Mouse (Mus musculus): Measurements from ENCODE around the gene Eif1.
A peak's percentile ranks its signal among the peaks of the same experiment; 100 is the strongest.
"Not testable (repeated sequence)": the region's sequence is repeated elsewhere in the genome, so short reads cannot be mapped to it uniquely, and the experiment has no call there.

Gene Eif1

DNA sequence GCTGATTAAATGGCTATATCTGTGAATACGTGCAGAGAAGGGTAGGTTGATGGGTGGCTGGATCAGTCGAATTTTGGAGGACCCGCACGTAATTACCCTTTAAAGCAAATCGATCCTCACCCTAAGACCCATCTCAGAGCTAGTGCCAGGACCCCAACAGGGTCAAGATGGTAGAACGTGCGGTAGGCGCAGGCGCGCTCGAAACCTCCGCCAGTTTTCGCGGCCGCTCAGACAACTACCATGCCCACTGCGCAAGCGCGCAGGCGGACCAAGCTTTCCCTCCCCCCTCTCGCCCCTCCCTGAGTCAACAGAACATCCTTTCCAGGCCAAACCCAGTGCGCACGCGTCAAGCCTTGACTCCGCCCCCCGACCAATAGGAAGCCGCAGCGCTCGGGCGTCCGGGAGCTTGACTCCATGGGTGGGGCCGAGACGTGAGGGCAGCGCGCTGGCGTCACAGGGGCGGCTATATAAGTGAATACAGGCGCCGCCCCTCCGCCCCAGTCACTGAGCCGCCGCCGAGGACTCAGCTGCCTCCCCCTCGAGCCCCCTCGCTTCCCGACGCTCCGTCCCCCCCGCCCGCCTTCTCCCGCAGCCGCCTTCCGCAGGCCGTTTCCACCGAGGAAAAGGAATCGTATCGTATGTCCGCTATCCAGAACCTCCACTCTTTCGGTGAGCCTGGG lies at the start of gene Eif1:
TSS of gene Eif1 (plus strand) at position 394 of the 680 bp plus-strand sequence.
- peak; percentile 100 for DNase-seq

DNA sequence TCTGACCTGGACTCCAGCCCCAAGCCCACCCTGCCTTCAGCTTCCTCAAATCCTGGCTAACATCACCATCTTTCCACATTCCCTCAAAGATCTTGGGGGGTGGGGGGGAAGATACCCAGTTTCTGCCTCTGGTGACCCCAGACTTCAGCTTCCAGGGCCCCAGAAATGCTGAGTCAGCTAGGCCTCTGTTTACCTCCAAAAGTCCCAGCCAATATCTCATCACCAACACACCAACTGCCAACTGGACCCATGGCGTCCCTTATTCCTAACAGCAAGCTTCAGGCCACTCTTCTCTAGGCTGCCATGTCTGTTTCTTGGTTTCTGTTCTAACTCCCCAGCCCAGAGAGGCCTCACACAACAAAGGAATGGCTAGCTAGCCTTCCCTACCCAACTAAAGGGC lies 47.8 kb upstream of the Eif1 start:
- DNase-seq: no peak

DNA sequence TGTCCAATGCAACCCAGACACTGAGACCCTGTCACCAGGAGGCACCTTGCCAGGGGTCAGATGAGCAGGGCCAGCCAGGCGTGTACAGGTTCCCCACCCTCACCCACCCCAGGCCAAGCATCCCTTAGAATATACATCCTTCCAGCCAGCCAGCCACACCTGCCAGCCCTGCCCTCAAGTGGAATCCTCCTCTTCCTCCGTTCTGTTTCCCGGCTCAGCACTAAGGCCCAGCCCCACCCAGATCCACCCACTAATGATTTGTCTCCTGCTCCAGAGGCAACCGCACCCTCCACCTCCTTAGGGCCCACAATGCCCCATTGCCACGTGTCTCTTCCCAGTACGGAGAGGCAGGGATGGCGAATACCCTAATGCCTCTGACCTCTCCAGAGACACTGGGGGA lies 45.0 kb upstream of the Eif1 start:
- DNase-seq: no peak

DNA sequence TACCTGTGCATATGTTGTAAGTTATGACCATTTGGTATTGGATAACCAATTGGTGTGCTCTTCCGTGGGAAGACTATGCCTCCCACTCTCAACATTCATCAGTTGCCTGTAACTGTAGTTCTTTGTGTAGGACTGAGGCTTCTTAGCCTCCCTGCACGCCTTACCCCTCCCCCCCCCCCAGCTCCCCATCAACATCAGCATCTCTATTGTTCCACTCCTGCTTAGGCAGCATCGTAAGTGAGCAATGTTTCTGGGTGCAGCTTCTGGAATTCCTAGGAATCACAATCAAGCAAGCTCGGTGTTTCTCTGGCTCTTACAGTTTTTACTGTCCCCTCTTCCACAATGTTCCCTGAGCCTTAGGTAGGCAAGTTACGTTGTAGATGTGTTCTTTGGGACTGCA lies 44.2 kb upstream of the Eif1 start:
- no peak for DNase-seq

- DNase-seq: no peak
Observed at GRCm38 (mm10) chr11:100277726-100278480, 41.8 kb upstream of the Eif1 start.

- DNase-seq: no peak
Observed at GRCm38 (mm10) chr11:100278759-100279158, 40.9 kb upstream of the Eif1 start.

- DNase-seq: peak; percentile 93
Observed at GRCm38 (mm10) chr11:100281596-100282544, 37.8 kb upstream of the Eif1 start.

DNA sequence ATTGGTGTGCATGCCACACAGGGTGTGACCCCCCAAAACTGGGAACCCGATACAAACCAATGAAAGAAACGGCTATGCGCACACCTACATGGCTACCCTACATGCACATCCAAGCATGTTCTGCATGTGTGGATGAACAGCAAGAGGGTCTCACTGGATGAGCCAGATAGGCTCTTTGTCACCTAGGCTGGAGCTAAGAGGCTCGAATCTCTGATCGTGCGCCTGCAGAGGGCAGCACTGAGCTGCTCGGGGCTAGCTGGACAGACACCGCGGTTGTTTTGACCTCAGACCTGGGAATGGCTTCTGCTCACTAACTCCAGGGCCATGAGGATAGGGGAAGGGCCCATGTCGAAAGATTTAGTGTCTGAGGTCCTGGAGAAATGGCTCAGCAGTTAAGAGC lies 37.1 kb upstream of the Eif1 start:
- DNase-seq: peak; percentile 91

DNA sequence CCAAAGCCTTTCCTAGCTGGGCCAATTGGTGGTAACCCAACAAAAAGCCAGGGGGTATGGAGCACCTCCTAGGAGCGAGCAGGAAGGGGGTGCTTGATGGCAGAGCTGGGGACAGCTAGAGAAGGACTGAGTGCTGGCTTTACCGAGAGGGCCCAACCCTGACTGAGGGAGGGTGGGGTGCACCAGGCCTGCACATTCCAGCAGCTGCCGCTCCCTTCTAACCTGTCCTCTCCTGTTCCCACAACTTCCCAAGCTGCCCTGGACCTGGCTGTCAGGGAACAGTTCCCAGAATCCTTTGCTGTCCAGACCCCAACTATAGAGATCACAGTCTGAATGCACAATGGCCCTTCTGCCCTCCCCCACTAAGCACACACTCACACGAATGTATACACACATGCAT lies 34.7 kb upstream of the Eif1 start:
- DNase-seq: no peak

DNA sequence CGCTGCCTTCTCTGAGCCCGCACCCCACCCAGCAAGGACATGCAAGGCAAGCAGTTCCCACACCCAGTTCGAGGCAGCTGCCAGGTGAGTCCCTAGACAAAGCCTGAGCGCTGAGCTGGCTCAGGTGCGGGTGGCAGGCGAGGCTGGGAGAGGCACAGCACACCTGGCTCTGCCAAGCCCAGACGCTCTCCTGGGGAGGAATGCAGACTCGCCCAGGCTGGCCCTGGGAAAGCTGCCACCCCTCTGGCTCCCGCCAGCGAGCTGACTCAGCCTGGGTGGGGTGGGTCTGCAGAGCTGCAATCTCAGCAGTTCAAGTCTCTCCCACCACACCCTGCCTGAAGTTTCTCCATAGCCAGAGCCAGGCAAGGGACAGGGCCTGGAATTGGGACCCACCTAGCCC lies 32.7 kb upstream of the Eif1 start:
- DNase-seq: peak; percentile 65

DNA sequence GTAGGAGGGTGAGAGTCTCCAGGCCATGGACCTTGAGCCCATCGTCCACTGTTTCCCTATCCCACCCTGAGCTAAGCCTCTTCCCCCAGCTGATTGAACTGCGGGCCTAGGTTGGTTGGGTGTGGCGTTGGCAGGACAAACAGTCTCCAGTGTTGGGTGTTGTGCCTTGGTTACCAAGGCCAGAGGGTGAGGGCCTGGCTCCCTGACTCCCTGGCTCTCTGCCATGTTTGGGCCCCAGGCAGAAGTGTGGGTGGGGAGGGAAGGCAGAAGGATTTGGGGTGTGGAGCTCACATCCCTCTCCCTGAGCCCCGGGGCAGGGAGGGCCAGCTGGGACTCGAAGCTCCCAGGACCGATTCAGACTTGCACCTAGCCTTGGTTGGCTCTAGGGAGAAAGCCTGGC lies 30.7 kb upstream of the Eif1 start:
- peak; percentile 77 for DNase-seq

- no peak for DNase-seq
Observed at GRCm38 (mm10) chr11:100290235-100290634, 29.4 kb upstream of the Eif1 start.

GRCm38 (mm10) chr11:100292884-100293283 lies 26.8 kb upstream of the Eif1 start:
- DNase-seq: no peak

DNA sequence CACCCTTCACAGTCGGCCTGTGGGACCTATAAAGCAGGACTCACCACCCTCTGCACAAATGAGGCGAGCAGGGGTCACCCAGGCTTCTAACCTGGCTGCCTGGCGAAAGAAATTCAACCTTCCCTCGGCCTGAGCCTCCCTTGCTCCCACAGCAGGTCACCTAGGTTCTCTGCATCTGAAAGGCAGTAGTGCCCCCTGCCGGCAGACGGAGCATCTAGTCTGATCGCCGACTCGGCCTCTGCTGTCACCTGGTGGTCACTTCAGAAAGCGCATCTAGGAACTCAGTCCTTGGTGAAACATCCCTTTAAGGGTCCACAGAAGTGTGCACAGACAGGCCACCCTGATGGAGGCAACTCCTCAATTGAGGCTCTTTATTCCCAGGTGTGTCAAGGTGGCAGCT lies 24.4 kb upstream of the Eif1 start:
- peak; percentile 90 for DNase-seq

- no peak for DNase-seq
Observed at GRCm38 (mm10) chr11:100297801-100298200, 21.9 kb upstream of the Eif1 start.

- DNase-seq: peak; percentile 90
Observed at GRCm38 (mm10) chr11:100298274-100299036, 21.2 kb upstream of the Eif1 start.

DNA sequence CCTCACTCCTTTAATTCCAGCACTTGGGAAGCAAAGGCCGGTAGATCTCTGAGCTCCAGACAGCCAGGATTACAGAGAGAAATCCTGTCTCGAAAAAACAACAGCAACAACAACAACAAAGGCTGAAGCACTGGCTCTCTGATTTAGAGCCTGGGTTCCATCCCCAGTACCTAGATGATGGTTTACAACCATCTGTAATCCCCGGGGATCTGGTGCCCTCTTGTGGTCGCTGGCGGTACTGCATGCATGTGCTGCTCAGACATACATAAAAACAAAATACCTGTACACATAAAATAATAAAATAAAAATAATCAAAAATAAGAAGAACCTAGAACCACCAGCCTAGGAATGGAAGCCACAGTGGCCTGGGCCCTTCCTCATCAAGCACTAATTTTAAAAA lies 19.4 kb upstream of the Eif1 start:
- peak; percentile 81 for DNase-seq

DNA sequence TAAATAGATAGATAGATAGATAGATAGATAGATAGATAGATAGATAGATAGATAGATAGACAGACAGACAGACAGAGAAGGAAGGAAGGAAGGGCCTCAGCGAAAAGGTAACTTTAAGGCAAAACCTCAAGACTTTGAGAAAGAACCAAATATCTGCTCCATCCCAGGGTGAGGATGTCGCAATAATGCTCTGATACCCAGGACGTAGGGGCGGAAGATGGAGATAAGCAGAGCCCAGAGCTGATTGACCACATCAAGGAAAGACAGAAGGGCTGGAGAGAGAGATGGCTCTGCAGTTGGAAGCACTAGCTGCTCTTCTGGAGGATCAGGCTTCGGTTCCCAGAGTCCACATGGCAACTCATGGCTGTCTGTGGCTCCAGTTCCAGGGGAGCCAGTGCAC lies 18.4 kb upstream of the Eif1 start:
- no peak for DNase-seq

DNA sequence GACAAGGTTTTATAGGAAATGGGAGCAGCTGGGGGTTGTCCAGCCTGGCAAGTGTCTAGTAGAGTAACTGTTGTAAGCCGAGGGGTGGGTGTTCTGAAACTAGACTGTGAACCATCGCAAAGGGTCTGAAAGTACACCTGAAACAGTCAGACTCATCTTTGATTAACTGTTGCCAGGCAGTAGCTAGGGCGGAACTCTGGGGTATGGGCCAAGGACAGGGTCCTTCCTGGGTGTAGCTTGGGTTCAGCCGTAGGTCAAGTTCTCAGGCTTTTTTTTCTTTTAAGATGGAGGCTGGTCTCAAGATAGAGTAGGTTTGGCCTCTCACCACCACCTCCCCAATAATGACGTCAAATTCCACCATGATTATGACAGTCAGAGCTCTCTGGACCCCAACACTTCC lies 11.8 kb upstream of the Eif1 start:
- no peak for DNase-seq

- DNase-seq: not testable (repeated sequence)
Observed at GRCm38 (mm10) chr11:100308672-100309071, 11.0 kb upstream of the Eif1 start.

- DNase-seq: no peak
Observed at GRCm38 (mm10) chr11:100311656-100312055, 8.0 kb upstream of the Eif1 start.

- peak; percentile 60 for DNase-seq
Observed at GRCm38 (mm10) chr11:100312096-100312679, 7.5 kb upstream of the Eif1 start.

All from lung, postnatal 14 days (tissue).